Mouse (Mus musculus) Patski (cell line): Measurements from ENCODE around the gene Ankmy1. TPM values are rescaled to one million over a fixed set of nuclear protein-coding genes. Genes with fewer than 3 reads are reported as not detected.

ENCODE experiments used
- ATAC-seq: fragments of 100-300 bp; one replicate; pipeline ENCODE4 v1.8.0; 2021
- CTCF ChIA-PET: fragments of 350-600 bp; sonication (Branson Sonifier 250); formaldehyde crosslinking; loops from one replicate; lab custom pipeline; 2022; ENCODE audit warnings: inconsistent platforms; lab: Charles Lee
- POLR2A ChIA-PET: fragments of 350-600 bp; sonication (Branson Sonifier 250); formaldehyde crosslinking; loops from one replicate; lab custom pipeline; 2022; ENCODE audit warnings: antibody characterized with exemption, inconsistent platforms; lab: Charles Lee
- DNase-seq: peaks from one replicate; pipeline ENCODE4 v3.0.0-alpha.2; 2011; ENCODE audit warnings: low read depth, low spot score
- H3K27me3 ChIP-seq: fragments of 371-371 bp; one replicate; pipeline ENCODE4 v1.5.1; 2021
- CTCF ChIP-seq: fragments of 100-300 bp; IDR thresholded peaks from one replicate; pipeline ENCODE4 v1.5.1; 2021
- in situ Hi-C: fragments of 300-500 bp; cut with MboI; formaldehyde crosslinking; loops from 3 replicates; pipeline ENCODE4 v1.11.1; 2018; ENCODE audit warnings: low pct_unique_long_range_greater_than_20kb, mixed read lengths
- polyA plus RNA-seq: library from polyadenylated mRNA; unstranded; gene quantifications from one replicate; pipeline ENCODE4 v1.2.3, GENCODE M21; 2021

Gene Ankmy1
- polyA plus RNA-seq, 1 experiment from 2014 or later, result 0.45 TPM

GRCm38 (mm10) chr1:92831188-92832001 lies 71.3 kb downstream of the Ankmy1 start, which contains the start of gene Gpc1:
Gene Gpc1, plus strand, starts transcription at chr1:92831645.
- no peaks in the 10 kb centered on the region for H3K27me3 ChIP-seq
- no peak for DNase-seq
- in situ Hi-C loops, result no loop called here
- no peak for TF ChIP-seq CTCF
- ChIA-PET POLR2A (interaction anchor here (0.9 to 1.3 kb wide), 6 partner anchors 16 to 183 kb away, joined by 3 to 5 read pairs (median 4); partner anchors contain the start of gene Otos), CTCF (interaction anchor here (1.5 to 6.6 kb wide), 3 partner anchors 123 to 182 kb away, joined by 4 to 66 read pairs (median 7); partner anchors contain the start of gene Otos)
- ATAC-seq, result peak; percentile 62

GRCm38 (mm10) chr1:92830626-92831187 lies 72.0 kb downstream of the Ankmy1 start:
- TF ChIP-seq CTCF, result no peak
- no peaks in the 10 kb centered on the region for H3K27me3 ChIP-seq
- POLR2A ChIA-PET, result no interaction called here
- DNase-seq (no peak), ATAC-seq (no peak)
- in situ Hi-C loops, result no loop called here
- CTCF ChIA-PET, result no interaction called here

GRCm38 (mm10) chr1:92815756-92816294 lies 86.9 kb downstream of the Ankmy1 start:
- POLR2A ChIA-PET, result interaction anchor here (0.9 to 1.0 kb wide), 2 partner anchors 16 to 26 kb away, joined by 3 to 4 read pairs; partner anchors contain the start of gene Gpc1
- ATAC-seq (peak; percentile 22), DNase-seq (no peak)
- CTCF ChIA-PET, result no interaction called here
- in situ Hi-C loops, result no loop called here
- no peak for TF ChIP-seq CTCF
- no peaks in the 10 kb centered on the region for H3K27me3 ChIP-seq

GRCm38 (mm10) chr1:92815100-92815499 lies 87.6 kb downstream of the Ankmy1 start:
- TF ChIP-seq CTCF, result no peak
- H3K27me3 ChIP-seq, result no peaks in the 10 kb centered on the region
- in situ Hi-C loops, result no loop called here
- DNase-seq, result no peak
- CTCF ChIA-PET, result interaction anchor here (0.9 to 1.1 kb wide), 2 partner anchors 46 to 81 kb away, joined by 3 read pairs; no protein-coding TSS in a partner anchor
- ATAC-seq, result peak; percentile 86
- POLR2A ChIA-PET, result interaction anchor here (0.9 to 1.0 kb wide), 2 partner anchors 17 to 27 kb away, joined by 3 to 4 read pairs; partner anchors contain the start of gene Gpc1

GRCm38 (mm10) chr1:92814319-92814718 lies 88.4 kb downstream of the Ankmy1 start:
- H3K27me3 ChIP-seq, result no peaks in the 10 kb centered on the region
- in situ Hi-C loops, result no loop called here
- ChIA-PET POLR2A (no interaction called here), CTCF (interaction anchor here (0.9 to 1.2 kb wide), 3 partner anchors 9 to 80 kb away, joined by 3 read pairs; no protein-coding TSS in a partner anchor)
- no peak for TF ChIP-seq CTCF
- DNase-seq (no peak), ATAC-seq (no peak)

Other genes starting within 250 kb of the Ankmy1 start
- gene Gpc1, start 71.3 kb downstream of the Ankmy1 start, polyA plus RNA-seq, result 131 TPM
- 8.9 TPM for gene Dusp28, start 4.1 kb upstream of the Ankmy1 start, polyA plus RNA-seq
- gene Rnpepl1, start 7.9 kb upstream of the Ankmy1 start, polyA plus RNA-seq, result 62.7 TPM
- gene Capn10, start 31.5 kb upstream of the Ankmy1 start, polyA plus RNA-seq, result 37.7 TPM
- not detected for gene Gpr35, start 48.0 kb upstream of the Ankmy1 start, polyA plus RNA-seq
- not detected for gene Aqp12, start 103.4 kb upstream of the Ankmy1 start, polyA plus RNA-seq
- gene Kif1a, start 199.0 kb upstream of the Ankmy1 start, polyA plus RNA-seq, result not detected
- not detected for gene Agxt, start 232.3 kb upstream of the Ankmy1 start, polyA plus RNA-seq